Mouse (Mus musculus) left cerebral cortex, adult 11 months (tissue): ENCODE measurements around the gene 1700016K19Rik.
A peak's percentile ranks its signal among the peaks of the same experiment; 100 is the strongest.

Experiments used
- DNase-seq: peaks from one replicate; pipeline ENCODE4 v3.0.0; 2022; ENCODE audit warnings: low spot score

Gene 1700016K19Rik

DNA sequence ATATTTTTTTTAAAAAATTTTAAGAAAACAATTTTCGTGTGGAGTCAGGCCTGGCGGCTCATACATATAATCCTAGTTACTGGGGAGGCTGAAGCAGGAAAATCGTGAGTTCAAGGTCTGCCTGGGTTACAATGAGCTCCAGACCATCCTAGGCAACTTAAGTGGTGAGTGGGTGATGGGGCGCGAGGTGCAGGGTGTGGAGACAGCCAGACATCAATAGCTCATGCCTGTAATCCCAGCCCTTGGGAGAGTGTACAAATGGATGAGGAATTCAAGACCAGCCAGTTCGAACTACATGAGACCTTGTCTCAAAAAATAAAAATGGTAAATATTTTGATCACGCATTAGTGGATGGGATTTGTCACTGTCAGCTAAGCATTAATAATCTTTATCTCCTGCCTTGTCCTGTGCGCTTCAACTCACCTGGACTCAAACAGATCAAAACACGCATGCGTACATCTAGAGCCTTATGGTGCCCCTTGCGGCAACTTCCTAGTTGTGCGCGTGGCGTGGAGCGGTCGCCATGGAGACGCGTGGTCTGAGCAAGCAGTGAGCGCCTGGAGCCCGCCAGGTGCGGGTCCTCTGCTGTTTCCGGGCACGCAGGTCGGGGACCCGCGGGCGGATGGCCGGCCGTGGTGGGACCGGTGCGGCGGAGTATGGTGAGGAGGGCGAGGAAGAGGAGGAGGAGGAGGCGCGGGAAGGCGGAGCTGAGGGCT, at the start of gene 1700016K19Rik:
TSS of gene 1700016K19Rik (plus strand) at position 473 of the 716 bp plus-strand sequence.
- DNase-seq: peak; percentile 75

DNA sequence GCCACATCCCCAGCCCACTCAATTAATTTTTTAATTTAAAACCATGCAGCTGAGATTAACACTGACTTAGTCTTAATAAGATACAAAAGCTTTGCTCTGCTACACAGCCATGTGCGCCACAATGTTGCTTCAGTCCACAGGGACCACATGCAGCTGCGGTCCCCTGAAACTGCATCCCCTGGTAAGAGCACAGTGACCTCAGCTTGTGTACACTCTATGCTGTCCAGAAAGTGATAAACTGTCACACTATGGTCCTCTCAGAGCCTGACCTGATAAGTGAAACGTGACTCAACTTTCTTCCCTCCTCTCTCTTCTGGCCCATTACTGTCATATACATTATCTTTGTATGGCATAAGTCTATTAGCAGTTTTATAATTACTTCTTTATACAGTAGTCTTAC, 49.3 kb upstream of the 1700016K19Rik start:
- DNase-seq: no peak

DNA sequence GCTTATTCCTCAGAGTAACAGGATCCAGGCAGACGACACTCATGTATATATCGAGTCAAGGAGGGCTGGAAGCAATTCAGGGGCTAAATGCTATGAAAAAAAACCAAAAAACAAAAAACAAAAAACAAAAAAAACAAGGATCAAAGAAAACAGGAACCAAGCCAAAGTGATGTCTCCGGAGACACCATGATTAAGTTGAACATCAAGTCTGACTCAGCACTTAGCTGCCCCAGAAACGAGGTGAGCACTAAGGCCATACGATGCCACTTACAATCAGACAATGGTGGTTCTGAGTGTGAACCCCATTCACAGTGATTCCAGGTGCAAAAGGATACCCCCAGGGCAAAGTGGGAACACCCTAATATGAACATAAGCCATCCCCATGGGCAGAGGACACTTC, 47.8 kb upstream of the 1700016K19Rik start:
- DNase-seq: no peak

DNA sequence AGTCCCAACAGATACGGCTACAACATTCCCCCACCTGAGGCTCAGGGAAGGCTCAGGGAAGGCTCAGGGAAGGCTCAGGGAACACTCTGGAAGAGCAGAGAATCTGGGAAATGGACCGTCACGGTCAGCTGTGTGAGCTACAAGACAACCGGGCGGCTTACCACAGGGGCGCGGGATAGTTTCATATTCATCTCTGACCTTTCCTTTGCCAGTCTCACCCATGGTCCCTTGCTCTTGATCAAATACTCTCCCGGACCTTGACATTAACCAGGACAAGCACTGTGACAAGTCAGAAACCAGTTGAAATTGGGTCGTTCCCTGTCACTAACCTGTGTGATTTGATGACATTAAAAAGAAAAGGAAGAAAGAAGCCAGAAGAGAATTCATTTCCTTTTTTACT, 44.8 kb upstream of the 1700016K19Rik start:
- DNase-seq: no peak

GRCm38 (mm10) chr11:75956651-75957050, 43.1 kb upstream of the 1700016K19Rik start:
- no peak for DNase-seq

- DNase-seq: no peak
Observed at GRCm38 (mm10) chr11:75957124-75957832, 42.4 kb upstream of the 1700016K19Rik start.

DNA sequence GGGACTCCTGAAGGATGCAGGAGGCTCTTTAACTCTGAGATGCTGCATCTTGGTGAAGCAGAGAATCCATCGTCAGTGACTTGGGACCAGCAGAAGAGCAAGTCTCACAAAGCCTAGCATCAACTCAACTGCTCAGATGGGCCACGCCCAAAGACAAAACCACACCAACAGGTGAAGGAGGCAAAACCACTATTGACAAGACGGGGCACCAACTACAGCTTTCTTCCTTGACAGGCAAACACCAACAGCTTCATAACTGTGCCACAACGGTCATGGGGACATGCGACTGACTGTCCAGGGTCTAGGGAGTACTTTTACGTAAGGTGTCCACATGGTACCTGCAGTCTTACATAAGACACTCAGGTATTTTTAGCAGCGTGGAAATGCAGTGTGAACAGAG, 37.9 kb upstream of the 1700016K19Rik start:
- no peak for DNase-seq

- no peak for DNase-seq
Observed at GRCm38 (mm10) chr11:75963730-75964475, 35.8 kb upstream of the 1700016K19Rik start.

DNA sequence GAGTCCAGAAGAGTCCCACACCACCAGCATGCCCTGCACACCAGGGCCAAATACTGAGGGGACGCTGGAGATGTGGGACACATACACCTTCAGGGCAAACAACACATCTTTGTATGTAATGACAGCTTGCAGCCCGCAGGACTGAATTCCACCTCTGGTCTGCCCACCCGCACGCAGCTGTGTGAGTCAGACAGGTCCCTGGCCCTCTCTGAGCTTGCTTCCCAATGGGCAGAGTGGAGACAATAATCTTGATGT, 35.3 kb upstream of the 1700016K19Rik start:
- no peak for DNase-seq

DNA sequence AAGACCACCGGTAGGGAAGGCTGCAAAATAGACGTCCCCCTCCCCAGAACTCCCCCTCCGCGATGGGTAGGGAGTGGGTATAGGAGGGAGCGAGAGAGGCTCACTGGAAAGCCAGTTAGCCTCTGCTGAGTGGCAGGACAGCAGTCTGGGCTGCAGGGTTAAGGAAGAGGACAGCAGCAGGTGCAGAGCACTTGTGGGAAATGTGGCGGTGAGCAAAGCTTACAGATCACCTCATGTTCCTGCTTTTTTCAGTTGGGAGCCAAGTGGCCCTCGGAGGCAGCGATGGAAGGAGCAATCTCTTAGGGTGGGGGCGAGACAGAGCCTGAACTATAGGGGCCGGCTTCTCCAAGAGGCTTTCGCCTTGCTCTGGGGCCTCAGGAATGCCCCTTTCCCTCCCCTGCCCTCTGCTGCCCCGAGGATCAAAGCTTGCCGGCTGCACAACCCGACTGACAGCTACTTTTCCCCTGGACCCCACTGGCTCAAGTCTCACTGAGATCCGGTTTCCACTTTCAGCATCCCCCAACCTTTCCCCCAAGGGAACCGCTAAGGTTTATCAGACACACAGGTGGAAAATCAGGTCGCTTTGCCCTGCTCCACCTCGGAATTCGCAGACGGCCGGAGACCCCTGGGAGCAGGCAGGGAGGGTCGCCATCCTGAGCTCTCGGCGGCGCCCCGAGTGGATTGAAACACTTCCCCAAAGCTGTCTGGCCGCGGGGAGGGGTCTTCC, 33.9 kb upstream of the 1700016K19Rik start:
- no peak for DNase-seq

DNA sequence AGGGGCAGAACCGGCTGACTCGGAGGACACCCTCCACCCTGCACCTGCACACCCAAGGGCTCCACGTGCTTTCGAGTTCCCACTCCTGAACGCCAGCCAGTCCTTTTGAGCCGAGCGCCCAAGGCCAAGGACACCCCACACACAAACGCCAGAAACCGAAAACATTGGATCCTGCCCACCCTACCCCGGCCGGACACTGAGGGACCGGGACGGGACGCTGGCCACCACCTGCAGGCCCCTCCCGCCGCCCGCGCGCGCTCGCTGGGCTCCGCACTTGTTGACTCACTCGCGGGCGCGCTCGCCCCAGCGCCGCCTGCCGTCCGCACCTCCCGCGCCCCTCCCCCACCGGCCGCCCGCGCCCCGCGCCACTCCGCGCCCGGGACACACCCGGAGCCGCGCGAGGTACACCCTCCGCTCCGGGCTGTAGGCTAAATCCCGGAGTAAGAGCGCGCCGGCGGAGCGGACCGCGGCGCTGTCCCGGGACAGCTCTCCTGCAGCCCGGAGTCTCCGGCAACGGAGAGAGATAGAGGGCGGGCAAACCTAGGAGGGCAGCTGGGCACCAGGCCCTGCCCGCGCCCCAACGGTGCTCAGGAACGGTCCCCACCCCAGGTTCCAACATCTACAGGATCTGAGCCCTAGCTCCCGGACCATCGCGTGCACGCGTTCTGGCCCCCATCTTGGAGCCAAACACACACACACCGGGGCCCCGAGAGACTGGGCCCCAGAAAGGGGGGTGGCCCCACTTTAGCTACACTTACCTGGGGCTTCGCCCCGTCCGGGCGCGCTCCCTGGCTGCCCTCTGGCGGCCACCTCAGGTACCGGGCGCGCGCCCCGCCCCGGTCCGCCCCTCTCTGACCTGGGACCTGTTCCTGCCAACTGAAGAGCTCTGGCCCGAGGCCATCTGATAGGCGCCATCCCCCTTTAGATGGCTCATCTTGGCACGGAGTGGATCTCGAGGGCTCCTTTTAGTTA, 33.0 kb upstream of the 1700016K19Rik start:
- no peak for DNase-seq

GRCm38 (mm10) chr11:75968761-75969160, 31.0 kb upstream of the 1700016K19Rik start:
- DNase-seq: no peak

DNA sequence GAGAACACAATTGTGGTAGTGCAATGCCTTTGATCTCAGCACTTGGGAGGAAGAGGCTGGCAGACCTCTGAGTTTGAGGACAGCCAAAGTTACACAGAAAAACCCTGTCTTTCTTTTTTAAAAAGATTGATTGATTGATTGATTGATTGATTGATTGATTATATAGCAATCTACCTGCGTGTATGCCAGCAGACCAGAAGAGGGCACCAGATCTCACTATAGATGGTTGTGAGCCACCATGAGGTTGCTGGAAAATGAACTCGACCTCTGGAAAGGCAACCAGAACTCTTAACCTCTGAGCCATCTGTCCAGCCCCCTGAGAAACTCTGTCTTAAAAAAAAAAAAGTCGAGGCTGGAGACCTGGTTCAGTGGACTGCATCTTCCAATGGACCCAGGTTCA, 29.1 kb upstream of the 1700016K19Rik start:
- DNase-seq: no peak

- no peak for DNase-seq
Observed at GRCm38 (mm10) chr11:75972188-75972587, 27.5 kb upstream of the 1700016K19Rik start.

- no peak for DNase-seq
Observed at GRCm38 (mm10) chr11:75972916-75973567, 26.7 kb upstream of the 1700016K19Rik start.

DNA sequence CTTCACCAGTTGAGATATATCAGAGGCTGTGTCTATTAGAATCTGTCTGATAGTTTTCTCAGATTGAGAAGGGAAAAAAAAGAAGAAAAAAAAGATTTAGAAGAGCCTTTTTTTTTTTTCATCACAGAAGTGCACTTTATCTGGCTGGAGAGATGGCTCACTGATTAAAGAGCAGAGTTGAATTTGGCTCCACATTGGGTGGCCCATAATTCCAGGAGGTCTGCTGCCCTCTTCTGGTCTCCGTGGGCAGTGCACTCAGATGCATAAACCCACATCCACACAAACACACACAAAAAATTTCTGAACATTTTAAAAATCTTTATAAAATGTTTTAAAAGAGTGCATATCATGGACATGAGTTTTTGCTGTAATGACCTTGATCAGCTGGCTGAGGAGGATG, 25.7 kb upstream of the 1700016K19Rik start:
- no peak for DNase-seq

DNA sequence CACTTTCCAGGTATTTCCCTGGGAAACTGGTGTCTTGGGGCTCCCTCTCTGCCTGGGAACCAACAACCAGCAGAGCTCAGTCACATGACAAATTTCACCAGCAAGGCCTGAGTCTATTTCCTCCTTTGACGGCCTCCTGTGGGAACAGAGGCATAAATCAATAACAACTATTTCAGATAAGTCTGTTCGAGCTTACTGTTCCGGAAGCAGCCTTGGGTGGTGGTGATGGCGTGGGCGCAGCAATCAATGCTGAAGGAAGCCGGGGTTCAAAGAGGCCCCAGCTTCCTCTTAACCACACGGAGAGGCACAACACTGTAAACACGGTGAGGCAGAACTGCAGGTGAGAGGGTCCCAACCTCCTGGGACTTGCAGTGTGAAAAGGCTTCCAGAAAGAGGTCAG, 23.0 kb upstream of the 1700016K19Rik start:
- DNase-seq: no peak

DNA sequence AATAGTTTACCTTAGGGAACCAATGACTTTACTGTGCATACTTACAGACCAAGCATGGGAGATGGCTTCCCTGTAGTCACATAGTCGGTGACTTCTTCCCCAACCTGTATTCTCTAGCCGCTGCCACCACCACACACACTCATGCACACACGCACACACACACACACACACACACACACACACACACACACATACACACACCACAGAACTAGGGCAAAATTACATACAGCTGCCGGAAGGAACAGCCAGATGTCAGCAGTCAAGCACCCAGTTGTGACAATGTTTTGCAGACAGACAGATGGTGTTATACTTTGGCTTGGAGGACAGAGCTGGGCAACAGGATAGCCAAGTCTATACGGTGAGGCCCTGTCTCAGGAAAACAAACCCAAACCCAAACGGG, 21.7 kb upstream of the 1700016K19Rik start:
- DNase-seq: no peak

- no peak for DNase-seq
Observed at GRCm38 (mm10) chr11:75980413-75980812, 19.3 kb upstream of the 1700016K19Rik start.

GRCm38 (mm10) chr11:75983194-75983593, 16.5 kb upstream of the 1700016K19Rik start:
- no peak for DNase-seq

DNA sequence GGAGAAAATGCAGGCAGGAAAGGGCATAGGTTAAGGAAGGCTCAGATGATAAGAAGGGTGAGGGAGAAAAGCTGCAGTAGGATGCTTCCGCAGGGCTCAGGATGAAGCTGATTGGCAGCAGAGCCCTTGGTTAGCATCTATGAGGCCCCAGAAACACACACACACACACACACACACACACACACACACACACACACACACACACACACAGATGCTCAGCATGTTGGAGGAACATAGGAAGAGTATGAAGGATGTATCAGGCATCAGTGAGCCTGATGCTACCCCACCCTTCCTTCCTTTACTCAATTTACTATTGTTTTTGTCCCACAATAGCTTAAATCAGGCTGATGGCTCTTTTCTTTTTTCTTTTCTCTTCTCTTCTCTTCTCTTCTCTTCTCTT, 15.1 kb upstream of the 1700016K19Rik start:
- no peak for DNase-seq
